In genomic region chr16:92975090-92975489, GRCm38 (mm10) we compare ENCODE assay signal across 14 mouse cellular contexts.
DNase-seq lines count a peak whose midpoint lies in the region.
"Had no signal": no experiment of that assay in that cellular context is flagged by ENCODE, and none has a peak within 500 bp of the region (broad histone marks: within the 10 kb centered on the region; RNA-seq: fewer than 3 reads in every experiment).

No protein-coding gene starts in this region.

- DNase-seq in testis, postnatal 10 days (ENCODE audit: low spot score): peak; percentile 36
- DNase-seq in testis, postnatal 14 days (ENCODE audit: low spot score): no peak
- peak; percentile 97 for DNase-seq in cerebellum, adult 9-10 months
- DNase-seq in gastrocnemius, adult 8-10 months (ENCODE audit: low spot score in 2 of 2): peak; percentile 74 to 86
- DNase-seq in ovary, postnatal 36 days (ENCODE audit: low spot score): no peak
- no peak for DNase-seq in adrenal gland, postnatal 36 days
- DNase-seq in lung, postnatal 10 days: no peak
- DNase-seq: heart, postnatal 36 days; kidney, adult 2 months; kidney, postnatal 4 days; layer of hippocampus, postnatal 36 days; lung, adult 18-20 months; lung, postnatal 4 days; thymus, adult 18-20 months had no signal

Comparison
In these comparisons a context has a peak if more than half of its experiments do, and no peak if none do; other contexts are left out.
1. DNase-seq: peak in testis, postnatal 10 days (single experiment), cerebellum, adult 9-10 months (single experiment) and gastrocnemius, adult 8-10 months (2 of 2); none in testis, postnatal 14 days (single experiment), ovary, postnatal 36 days (single experiment), adrenal gland, postnatal 36 days (0 of 2) and lung, postnatal 10 days (single experiment).